Mouse (Mus musculus): ENCODE data around the gene AC124502.3. TPM values are rescaled to one million over a fixed set of nuclear protein-coding genes. Genes with fewer than 3 reads are reported as not detected.

Gene AC124502.3
- polyA plus RNA-seq, 1 experiment, result 1.1 TPM

- Histone ChIP-seq H3K4me1 (replicated peaks; ENCODE audit: control insufficient read depth, insufficient read depth, low read length) (peaks cover 12% of the 10 kb centered on the region), H3K27me3 (ENCODE audit: control insufficient read depth, insufficient read depth, low read length) (no peaks in the 10 kb centered on the region; the same call in 1 of the 2 replicates), H3K4me3 (ENCODE audit: control insufficient read depth, insufficient read depth, low read length) (no peak overlapping the region), H3K27ac (ENCODE audit: control insufficient read depth, insufficient read depth, low read length) (no peak overlapping the region), H3K36me3 (ENCODE audit: control insufficient read depth, insufficient read depth, low read length) (no peaks in the 10 kb centered on the region)
- TF ChIP-seq CTCF (IDR thresholded peaks at IDR 0.05; ENCODE audit: borderline replicate concordance, control insufficient read depth, extremely low read depth, insufficient read depth, low read length, poor library complexity) (peak; percentile 92), POLR2A (IDR thresholded peaks at IDR 0.05; ENCODE audit: control insufficient read depth, extremely low read depth, insufficient read depth, low read length, poor library complexity) (no peak)
- DNase-seq, result peak; percentile 89
- WGBS, result 2% methylated on average over 21 of the region's 21 CpGs
Observed at GRCm38 (mm10) chr19:5094243-5094632, 55.5 kb downstream of the AC124502.3 start.

- DNase-seq, result no peak
- peaks cover 2% of the 10 kb centered on the region; the same call in 1 of the 2 replicates for H3K36me3 ChIP-seq (ENCODE audit: control insufficient read depth, insufficient read depth, low read length)
- H3K27me3 ChIP-seq (ENCODE audit: control insufficient read depth, insufficient read depth, low read length), result no peaks in the 10 kb centered on the region; the same call in 1 of the 2 replicates
- H3K4me1 ChIP-seq (replicated peaks; ENCODE audit: control insufficient read depth, insufficient read depth, low read length), result peaks cover 10% of the 10 kb centered on the region
- 45% methylated on average over 11 of the region's 11 CpGs for WGBS
- no peak overlapping the region for H3K4me3 ChIP-seq (ENCODE audit: control insufficient read depth, insufficient read depth, low read length)
- no peak for TF ChIP-seq CTCF (IDR thresholded peaks at IDR 0.05; ENCODE audit: borderline replicate concordance, control insufficient read depth, extremely low read depth, insufficient read depth, low read length, poor library complexity)
- no peak for TF ChIP-seq POLR2A (IDR thresholded peaks at IDR 0.05; ENCODE audit: control insufficient read depth, extremely low read depth, insufficient read depth, low read length, poor library complexity)
- H3K27ac ChIP-seq (ENCODE audit: control insufficient read depth, insufficient read depth, low read length), result no peak overlapping the region
Observed at GRCm38 (mm10) chr19:5094746-5095417, 56.2 kb downstream of the AC124502.3 start.

GRCm38 (mm10) chr19:5095887-5096474, 57.3 kb downstream of the AC124502.3 start:
- no peak overlapping the region for H3K27ac ChIP-seq (ENCODE audit: control insufficient read depth, insufficient read depth, low read length)
- peaks cover 10% of the 10 kb centered on the region for H3K4me1 ChIP-seq (replicated peaks; ENCODE audit: control insufficient read depth, insufficient read depth, low read length)
- no peaks in the 10 kb centered on the region; the same call in 1 of the 2 replicates for H3K27me3 ChIP-seq (ENCODE audit: control insufficient read depth, insufficient read depth, low read length)
- peaks cover 13% of the 10 kb centered on the region; the same call in 1 of the 2 replicates for H3K36me3 ChIP-seq (ENCODE audit: control insufficient read depth, insufficient read depth, low read length)
- 11% methylated on average over 9 of the region's 9 CpGs for WGBS
- no peak overlapping the region for H3K4me3 ChIP-seq (ENCODE audit: control insufficient read depth, insufficient read depth, low read length)
- no peak for DNase-seq
- TF ChIP-seq POLR2A (IDR thresholded peaks at IDR 0.05; ENCODE audit: control insufficient read depth, extremely low read depth, insufficient read depth, low read length, poor library complexity), result no peak
- no peak for TF ChIP-seq CTCF (IDR thresholded peaks at IDR 0.05; ENCODE audit: borderline replicate concordance, control insufficient read depth, extremely low read depth, insufficient read depth, low read length, poor library complexity)

- Histone ChIP-seq H3K4me1 (replicated peaks; ENCODE audit: control insufficient read depth, insufficient read depth, low read length) (peaks cover 10% of the 10 kb centered on the region), H3K4me3 (ENCODE audit: control insufficient read depth, insufficient read depth, low read length) (peak overlapping the region; percentile 24), H3K27ac (ENCODE audit: control insufficient read depth, insufficient read depth, low read length) (no peak overlapping the region), H3K36me3 (ENCODE audit: control insufficient read depth, insufficient read depth, low read length) (peaks cover 23% of the 10 kb centered on the region; the same call in 1 of the 2 replicates), H3K27me3 (ENCODE audit: control insufficient read depth, insufficient read depth, low read length) (no peaks in the 10 kb centered on the region; the same call in 1 of the 2 replicates)
- DNase-seq, result no peak
- WGBS, result 10% methylated on average over 31 of the region's 31 CpGs
- TF ChIP-seq CTCF (IDR thresholded peaks at IDR 0.05; ENCODE audit: borderline replicate concordance, control insufficient read depth, extremely low read depth, insufficient read depth, low read length, poor library complexity), result no peak
- no peak for TF ChIP-seq POLR2A (IDR thresholded peaks at IDR 0.05; ENCODE audit: control insufficient read depth, extremely low read depth, insufficient read depth, low read length, poor library complexity)
Observed at GRCm38 (mm10) chr19:5097521-5098362, 59.1 kb downstream of the AC124502.3 start.

GRCm38 (mm10) chr19:5098363-5099143, 59.9 kb downstream of the AC124502.3 start, which contains the start of gene Cnih2:
TSS of gene Cnih2 (minus strand) at chr19:5098521.
- 11% methylated on average over 48 of the region's 48 CpGs for WGBS
- Histone ChIP-seq H3K27ac (ENCODE audit: control insufficient read depth, insufficient read depth, low read length) (no peak within 1 kb of the TSS), H3K4me3 (ENCODE audit: control insufficient read depth, insufficient read depth, low read length) (peak within 1 kb of the TSS; percentile 24), H3K27me3 (ENCODE audit: control insufficient read depth, insufficient read depth, low read length) (no peaks in the 10 kb centered on the region; the same call in 1 of the 2 replicates), H3K4me1 (replicated peaks; ENCODE audit: control insufficient read depth, insufficient read depth, low read length) (peaks cover 10% of the 10 kb centered on the region), H3K36me3 (ENCODE audit: control insufficient read depth, insufficient read depth, low read length) (peaks cover 29% of the 10 kb centered on the region)
- TF ChIP-seq CTCF (IDR thresholded peaks at IDR 0.05; ENCODE audit: borderline replicate concordance, control insufficient read depth, extremely low read depth, insufficient read depth, low read length, poor library complexity) (no peak), POLR2A (IDR thresholded peaks at IDR 0.05; ENCODE audit: control insufficient read depth, extremely low read depth, insufficient read depth, low read length, poor library complexity) (no peak)
- DNase-seq, result peak; percentile 70

Other genes with a start within 250 kb of the AC124502.3 start
- 113 and 130 TPM in 2 replicates for gene Rbm4, start 245.0 kb upstream of the AC124502.3 start, polyA plus RNA-seq (2012; rRNA removed)
- 30.1 and 56.3 TPM in 2 replicates for gene Gm21992, start 227.3 kb upstream of the AC124502.3 start, polyA plus RNA-seq (2012; rRNA removed)
- gene Rbm14, start 227.3 kb upstream of the AC124502.3 start, polyA plus RNA-seq (2012; rRNA removed), result 158 and 205 TPM in 2 replicates
- 35.8 and 45.8 TPM in 2 replicates for gene Ccs, start 199.6 kb upstream of the AC124502.3 start, polyA plus RNA-seq (2012; rRNA removed)
- 0.19 and 0.24 TPM in 2 replicates for gene Ccdc87, start 199.5 kb upstream of the AC124502.3 start, polyA plus RNA-seq (2012; rRNA removed)
- 27.0 and 31.9 TPM in 2 replicates for gene Ctsf, start 183.8 kb upstream of the AC124502.3 start, polyA plus RNA-seq (2012; rRNA removed)
- gene Actn3, start 161.0 kb upstream of the AC124502.3 start, polyA plus RNA-seq (2012; rRNA removed), result 8.4 and 11.8 TPM in 2 replicates
- 53.0 and 53.5 TPM in 2 replicates for gene Zdhhc24, start 160.2 kb upstream of the AC124502.3 start, polyA plus RNA-seq (2012; rRNA removed)
- gene Bbs1, start 132.3 kb upstream of the AC124502.3 start, polyA plus RNA-seq (2012; rRNA removed), result 2.8 and 4.7 TPM in 2 replicates
- gene Dpp3, start 110.6 kb upstream of the AC124502.3 start, polyA plus RNA-seq (2012; rRNA removed), result 153 and 175 TPM in 2 replicates
- gene Peli3, start 95.8 kb upstream of the AC124502.3 start, polyA plus RNA-seq (2012; rRNA removed), result 2.1 and 2.3 TPM in 2 replicates
- 25.8 and 27.3 TPM in 2 replicates for gene Mrpl11, start 76.7 kb upstream of the AC124502.3 start, polyA plus RNA-seq (2012; rRNA removed)
- 0.57 and 0.59 TPM in 2 replicates for gene Npas4, start 48.6 kb upstream of the AC124502.3 start, polyA plus RNA-seq (2012; rRNA removed)
- gene Slc29a2, start 15.0 kb upstream of the AC124502.3 start, polyA plus RNA-seq (2012; rRNA removed), result 12.7 and 14.6 TPM in 2 replicates
- 23.8 and 25.1 TPM in 2 replicates for gene B4gat1, start 65 bp upstream of the AC124502.3 start, polyA plus RNA-seq (2012; rRNA removed)
- 54.2 and 61.4 TPM in 2 replicates for gene Brms1, start 2.5 kb downstream of the AC124502.3 start, polyA plus RNA-seq (2012; rRNA removed)
- gene Rin1, start 11.6 kb downstream of the AC124502.3 start, polyA plus RNA-seq (2012; rRNA removed), result 7.1 and 8.8 TPM in 2 replicates
- 5.9 and 7.7 TPM in 2 replicates for gene Cd248, start 29.2 kb downstream of the AC124502.3 start, polyA plus RNA-seq (2012; rRNA removed)
- 1.7 and 3.5 TPM in 2 replicates for gene Tmem151a, start 46.6 kb downstream of the AC124502.3 start, polyA plus RNA-seq (2012; rRNA removed)
- 121 and 137 TPM in 2 replicates for gene Yif1a, start 49.6 kb downstream of the AC124502.3 start, polyA plus RNA-seq (2012; rRNA removed)
- gene Cnih2, start 59.6 kb downstream of the AC124502.3 start, polyA plus RNA-seq (2012; rRNA removed), result 3.7 and 4.9 TPM in 2 replicates
- 296 and 317 TPM in 2 replicates for gene Rab1b, start 68.2 kb downstream of the AC124502.3 start, polyA plus RNA-seq (2012; rRNA removed)
- 48.0 and 54.9 TPM in 2 replicates for gene Klc2, start 79.7 kb downstream of the AC124502.3 start, polyA plus RNA-seq (2012; rRNA removed)
- gene Pacs1, start 234.2 kb downstream of the AC124502.3 start, polyA plus RNA-seq (2012; rRNA removed), result 58.9 and 64.9 TPM in 2 replicates

All from thymus, adult 2 months (tissue).